Mouse (Mus musculus): ENCODE results near the gene Tmed10.

Tmed10 gene

GRCm38 (mm10) chr12:85374561-85375272, at the start of gene Tmed10:
Gene Tmed10 (minus strand): TSS chr12:85374847.
- peak; percentile 93 for DNase-seq (ENCODE audit: low read depth, low spot score)

- no peak for DNase-seq (ENCODE audit: low read depth, low spot score)
Observed at GRCm38 (mm10) chr12:85423236-85423635, 48.6 kb upstream of the Tmed10 start.

GRCm38 (mm10) chr12:85422536-85422935, 47.9 kb upstream of the Tmed10 start:
- DNase-seq (ENCODE audit: low read depth, low spot score): no peak

- no peak for DNase-seq (ENCODE audit: low read depth, low spot score)
Observed at GRCm38 (mm10) chr12:85420945-85421344, 46.3 kb upstream of the Tmed10 start.

- DNase-seq (ENCODE audit: low read depth, low spot score): no peak
Observed at GRCm38 (mm10) chr12:85417845-85418244, 43.2 kb upstream of the Tmed10 start.

- no peak for DNase-seq (ENCODE audit: low read depth, low spot score)
Observed at GRCm38 (mm10) chr12:85416298-85416697, 41.7 kb upstream of the Tmed10 start.

- DNase-seq (ENCODE audit: low read depth, low spot score): no peak
Observed at GRCm38 (mm10) chr12:85415876-85416275, 41.2 kb upstream of the Tmed10 start.

GRCm38 (mm10) chr12:85411136-85411535, 36.5 kb upstream of the Tmed10 start:
- DNase-seq (ENCODE audit: low read depth, low spot score): no peak

GRCm38 (mm10) chr12:85397960-85398272, 23.3 kb upstream of the Tmed10 start:
- no peak for DNase-seq (ENCODE audit: low read depth, low spot score)

GRCm38 (mm10) chr12:85397063-85397959, 22.7 kb upstream of the Tmed10 start:
- DNase-seq (ENCODE audit: low read depth, low spot score): no peak

GRCm38 (mm10) chr12:85393981-85394380, 19.3 kb upstream of the Tmed10 start:
- no peak for DNase-seq (ENCODE audit: low read depth, low spot score)

- DNase-seq (ENCODE audit: low read depth, low spot score): no peak
Observed at GRCm38 (mm10) chr12:85393526-85393925, 18.9 kb upstream of the Tmed10 start.

- no peak for DNase-seq (ENCODE audit: low read depth, low spot score)
Observed at GRCm38 (mm10) chr12:85391148-85391547, 16.5 kb upstream of the Tmed10 start.

- DNase-seq (ENCODE audit: low read depth, low spot score): no peak
Observed at GRCm38 (mm10) chr12:85389204-85390185, 14.8 kb upstream of the Tmed10 start.

GRCm38 (mm10) chr12:85385995-85386375, 11.3 kb upstream of the Tmed10 start:
- no peak for DNase-seq (ENCODE audit: low read depth, low spot score)

GRCm38 (mm10) chr12:85385329-85385994, 10.8 kb upstream of the Tmed10 start:
- DNase-seq (ENCODE audit: low read depth, low spot score): no peak

GRCm38 (mm10) chr12:85382761-85383680, 8.4 kb upstream of the Tmed10 start:
- no peak for DNase-seq (ENCODE audit: low read depth, low spot score)

GRCm38 (mm10) chr12:85381570-85381969, 6.9 kb upstream of the Tmed10 start:
- no peak for DNase-seq (ENCODE audit: low read depth, low spot score)

GRCm38 (mm10) chr12:85380942-85381341, 6.3 kb upstream of the Tmed10 start:
- no peak for DNase-seq (ENCODE audit: low read depth, low spot score)

- DNase-seq (ENCODE audit: low read depth, low spot score): no peak
Observed at GRCm38 (mm10) chr12:85380308-85380707, 5.7 kb upstream of the Tmed10 start.
